Mouse (Mus musculus): Measurements from ENCODE around the gene Zc3h15. TPM values are rescaled to one million over a fixed set of nuclear protein-coding genes. Genes with fewer than 3 reads are reported as not detected.
A peak's percentile ranks its signal among the peaks of the same experiment; 100 is the strongest.

Zc3h15 gene
- total and polyA plus RNA-seq, 3 experiments: 144 to 194 TPM; not detected in 1

GRCm38 (mm10) chr2:83624045-83624444 lies 20.2 kb upstream of the Zc3h15 start (continued):
- no peak for TF ChIP-seq MYB (IDR thresholded peaks at IDR 0.05; ENCODE audit: low read depth, low read length)

GRCm38 (mm10) chr2:83625226-83626108 lies 18.8 kb upstream of the Zc3h15 start:
- H3K27me3 ChIP-seq (ENCODE audit: control insufficient read depth in 1 of 2, insufficient read depth in 2 of 2, low read length in 2 of 2): peaks cover 3 to 5% of the 10 kb centered on the region in 2 experiments
- H3K36me3 ChIP-seq (ENCODE audit: control insufficient read depth in 1 of 2, insufficient read depth in 2 of 2, low read length in 2 of 2): no peaks in the 10 kb centered on the region
- H3K79me2 ChIP-seq (ENCODE audit: control insufficient read depth, insufficient read depth, low read length, poor library complexity): no peaks in the 10 kb centered on the region
- no peaks in the 10 kb centered on the region for H3K9me3 ChIP-seq (replicated peaks; ENCODE audit: insufficient read depth, low read length)
- H3K9ac ChIP-seq (ENCODE audit: control insufficient read depth, low read depth, low read length, poor library complexity, severe bottlenecking): no peak overlapping the region
- DNase-seq (ENCODE audit: low read depth, low spot score): peak; percentile 82
- TF ChIP-seq UBTF (IDR thresholded peaks at IDR 0.05; ENCODE audit: borderline replicate concordance, insufficient read depth, low read depth, low read length): no peak
- no peak for TF ChIP-seq ZKSCAN1 (IDR thresholded peaks at IDR 0.05; ENCODE audit: low read depth, low read length)
- peak; percentile 55 for TF ChIP-seq ZC3H11A (IDR thresholded peaks at IDR 0.05; ENCODE audit: low read depth, low read length)
- TF ChIP-seq EP300 (IDR thresholded peaks at IDR 0.05; ENCODE audit: low read depth in 1 of 2, low read length in 2 of 2): no peak
- peak; percentile 85 for TF ChIP-seq RAD21 (IDR thresholded peaks at IDR 0.05; ENCODE audit: low read depth, low read length)
- no peak for TF ChIP-seq TCF12 (IDR thresholded peaks at IDR 0.05; ENCODE audit: low read depth, low read length)
- no peak for TF ChIP-seq GATA1 (IDR thresholded peaks at IDR 0.05; ENCODE audit: low read depth, low read length)
- TF ChIP-seq POLR2AphosphoS5 (IDR thresholded peaks at IDR 0.05; ENCODE audit: borderline replicate concordance, low read depth, low read length): no peak
- no peak for TF ChIP-seq BHLHE40 (IDR thresholded peaks at IDR 0.05; ENCODE audit: borderline replicate concordance, low read depth, low read length)
- no peak for TF ChIP-seq CHD2 (IDR thresholded peaks at IDR 0.05; ENCODE audit: low read length)
- TF ChIP-seq MAZ (IDR thresholded peaks at IDR 0.05; ENCODE audit: low read depth, low read length): no peak
- TF ChIP-seq ZNF384 (IDR thresholded peaks at IDR 0.05; ENCODE audit: low read depth, low read length): no peak
- no peak for TF ChIP-seq TAL1 (IDR thresholded peaks at IDR 0.05; ENCODE audit: low read length)
- peak; percentile 79 for TF ChIP-seq SMC3 (IDR thresholded peaks at IDR 0.05; ENCODE audit: low read depth, low read length)
- no peak for TF ChIP-seq USF2 (IDR thresholded peaks at IDR 0.05; ENCODE audit: borderline replicate concordance in 1 of 2, insufficient read depth in 1 of 2, low read depth in 1 of 2, low read length in 2 of 2)
- no peak for TF ChIP-seq ZMIZ1 (IDR thresholded peaks at IDR 0.05; ENCODE audit: low read depth, low read length)
- TF ChIP-seq MYC (IDR thresholded peaks at IDR 0.05; ENCODE audit: low read depth, low read length): no peak
- no peak for TF ChIP-seq TBP (IDR thresholded peaks at IDR 0.05; ENCODE audit: low read depth, low read length)
- no peak for TF ChIP-seq NRF1 (IDR thresholded peaks at IDR 0.05; ENCODE audit: insufficient read depth, low read depth, low read length, poor library complexity, severe bottlenecking)
- TF ChIP-seq ELF1 (IDR thresholded peaks at IDR 0.05; ENCODE audit: low read depth, low read length): no peak
- TF ChIP-seq MAX (IDR thresholded peaks at IDR 0.05; ENCODE audit: low read length): no peak
- TF ChIP-seq SIN3A (IDR thresholded peaks at IDR 0.05; ENCODE audit: low read length): no peak
- TF ChIP-seq MAFK (IDR thresholded peaks at IDR 0.05; ENCODE audit: borderline replicate concordance, low read depth, low read length): no peak
- TF ChIP-seq GABPA (IDR thresholded peaks at IDR 0.05; ENCODE audit: low read depth, low read length): no peak
- peak; percentile 72 to 95 (median 89) for TF ChIP-seq CTCF (IDR thresholded peaks at IDR 0.05 in 2 of 3, conservative IDR thresholded peaks at IDR 0.05 in 1 of 3; ENCODE audit: control insufficient read depth in 1 of 3, insufficient read depth in 1 of 3, low read depth in 2 of 3, low read length in 3 of 3, poor library complexity in 1 of 3, severe bottlenecking in 1 of 3)
- TF ChIP-seq MEF2A (IDR thresholded peaks at IDR 0.05; ENCODE audit: extremely low read depth, insufficient replicate concordance, low read depth, low read length, poor library complexity, severe bottlenecking): no peak
- no peak overlapping the region for H3K27ac ChIP-seq (ENCODE audit: control insufficient read depth, low read depth, low read length)
- H3K4me3 ChIP-seq (ENCODE audit: control insufficient read depth in 1 of 2, insufficient read depth in 1 of 2, low read depth in 2 of 2, low read length in 2 of 2): no peak overlapping the region
- no peaks in the 10 kb centered on the region for H3K4me1 ChIP-seq (ENCODE audit: control insufficient read depth in 1 of 2, insufficient read depth in 2 of 2, low read length in 2 of 2)
